Mouse (Mus musculus): Measurements from ENCODE around the gene Srxn1.

GRCm38 (mm10) chr2:152129778-152130177, 24.5 kb downstream of the Srxn1 start:
- TF ChIP-seq CTCF (IDR thresholded peaks at IDR 0.05; ENCODE audit: borderline replicate concordance, extremely low read depth, insufficient read depth, insufficient read length) (no peak), POLR2A (IDR thresholded peaks at IDR 0.05; ENCODE audit: borderline replicate concordance, extremely low read depth, insufficient read depth, insufficient read length, poor library complexity, severe bottlenecking) (no peak)

Measured in brain, embryonic 14.5 days (tissue).